Mouse (Mus musculus): ENCODE data around the gene Kctd14. TPM values are rescaled to one million over a fixed set of nuclear protein-coding genes. Genes with fewer than 3 reads are reported as not detected.
A peak's percentile ranks its signal among the peaks of the same experiment; 100 is the strongest.

The Kctd14 gene
- total RNA-seq, 2 experiments from 2014 or later = 4.7 to 5.3 TPM

GRCm38 (mm10) chr7:97452196-97452595 lies 1.1 kb downstream of the Kctd14 start:
- DNase-seq (ENCODE audit: low spot score in 2 of 2) = no peak
- Histone ChIP-seq H3K27ac (peak overlapping the region; percentile 68; the same call in 1 of the 2 replicates), H3K4me3 (no peak overlapping the region)
- TF ChIP-seq CTCF (conservative IDR thresholded peaks at IDR 0.05) = no peak

- TF ChIP-seq CTCF (conservative IDR thresholded peaks at IDR 0.05) = no peak
- H3K27ac ChIP-seq = peak overlapping the region; percentile 68
- H3K4me3 ChIP-seq = peak overlapping the region; percentile 50
- DNase-seq (ENCODE audit: low spot score in 2 of 2) = no peak
Observed at GRCm38 (mm10) chr7:97453141-97453921, 2.2 kb downstream of the Kctd14 start.

GRCm38 (mm10) chr7:97454795-97455194 lies 3.7 kb downstream of the Kctd14 start:
- no peak overlapping the region for H3K27ac ChIP-seq
- DNase-seq (ENCODE audit: low spot score in 2 of 2) = no peak
- no peak for TF ChIP-seq CTCF (conservative IDR thresholded peaks at IDR 0.05)
- no peak overlapping the region for H3K4me3 ChIP-seq

GRCm38 (mm10) chr7:97455577-97455976 lies 4.5 kb downstream of the Kctd14 start:
- Histone ChIP-seq H3K27ac (no peak overlapping the region), H3K4me3 (no peak overlapping the region)
- TF ChIP-seq CTCF (conservative IDR thresholded peaks at IDR 0.05) = no peak
- no peak for DNase-seq (ENCODE audit: low spot score in 2 of 2)

GRCm38 (mm10) chr7:97473001-97473400 lies 21.9 kb downstream of the Kctd14 start:
- TF ChIP-seq CTCF (conservative IDR thresholded peaks at IDR 0.05) = no peak
- Histone ChIP-seq H3K4me3 (no peak overlapping the region), H3K27ac (no peak overlapping the region)
- peak; percentile 64 to 86 for DNase-seq (ENCODE audit: low spot score in 2 of 2)

- no peak overlapping the region for H3K27ac ChIP-seq
- H3K4me3 ChIP-seq = no peak overlapping the region
- TF ChIP-seq CTCF (conservative IDR thresholded peaks at IDR 0.05) = no peak
- no peak for DNase-seq (ENCODE audit: low spot score in 2 of 2)
Observed at GRCm38 (mm10) chr7:97479349-97479748, 28.2 kb downstream of the Kctd14 start.

GRCm38 (mm10) chr7:97480290-97480689 lies 29.2 kb downstream of the Kctd14 start:
- no peak for TF ChIP-seq CTCF (conservative IDR thresholded peaks at IDR 0.05)
- DNase-seq (ENCODE audit: low spot score in 2 of 2) = no peak
- peak overlapping the region; percentile 90 for H3K4me3 ChIP-seq
- H3K27ac ChIP-seq = peak overlapping the region; percentile 77

- peak; percentile 92 to 97 for DNase-seq (ENCODE audit: low spot score in 2 of 2)
- peak; percentile 51 for TF ChIP-seq CTCF (conservative IDR thresholded peaks at IDR 0.05)
- H3K27ac ChIP-seq = peak within 1 kb of the TSS; percentile 84
- H3K4me3 ChIP-seq = peak within 1 kb of the TSS; percentile 90
Observed at GRCm38 (mm10) chr7:97480821-97481339, 29.8 kb downstream of the Kctd14 start, which contains the start of gene Ints4. Ints4 (plus strand) TSS chr7:97480956.

GRCm38 (mm10) chr7:97483378-97483777 lies 32.3 kb downstream of the Kctd14 start:
- no peak for TF ChIP-seq CTCF (conservative IDR thresholded peaks at IDR 0.05)
- no peak for DNase-seq (ENCODE audit: low spot score in 2 of 2)
- H3K4me3 ChIP-seq = no peak overlapping the region
- H3K27ac ChIP-seq = no peak overlapping the region

GRCm38 (mm10) chr7:97491157-97491556 lies 40.0 kb downstream of the Kctd14 start:
- H3K27ac ChIP-seq = no peak overlapping the region
- no peak for TF ChIP-seq CTCF (conservative IDR thresholded peaks at IDR 0.05)
- no peak for DNase-seq (ENCODE audit: low spot score in 2 of 2)
- no peak overlapping the region for H3K4me3 ChIP-seq

GRCm38 (mm10) chr7:97492420-97492819 lies 41.3 kb downstream of the Kctd14 start:
- no peak for TF ChIP-seq CTCF (conservative IDR thresholded peaks at IDR 0.05)
- no peak overlapping the region for H3K4me3 ChIP-seq
- H3K27ac ChIP-seq = no peak overlapping the region
- DNase-seq (ENCODE audit: low spot score in 2 of 2) = no peak

GRCm38 (mm10) chr7:97495052-97495451 lies 43.9 kb downstream of the Kctd14 start:
- DNase-seq (ENCODE audit: low spot score in 2 of 2) = no peak
- no peak overlapping the region for H3K27ac ChIP-seq
- no peak overlapping the region for H3K4me3 ChIP-seq
- no peak for TF ChIP-seq CTCF (conservative IDR thresholded peaks at IDR 0.05)

- DNase-seq (ENCODE audit: low spot score in 2 of 2) = no peak
- H3K27ac ChIP-seq = no peak overlapping the region
- no peak for TF ChIP-seq CTCF (conservative IDR thresholded peaks at IDR 0.05)
- no peak overlapping the region for H3K4me3 ChIP-seq
Observed at GRCm38 (mm10) chr7:97500555-97501209, 49.6 kb downstream of the Kctd14 start.

Other genes with a start within 250 kb of the Kctd14 start
- gene Usp35, start 119.3 kb upstream of the Kctd14 start, total RNA-seq (2021) = 10 to 100 TPM; 14.3 to 14.6 TPM
- 10 to 100 TPM; 13.2 to 14.5 TPM for gene Kctd21, start 119.0 kb upstream of the Kctd14 start, total RNA-seq (2021)
- 10 to 100 TPM; 10.1 to 10.2 TPM for gene Alg8, start 79.7 kb upstream of the Kctd14 start, total RNA-seq (2021)
- 100 to 1,000 TPM; 206 to 221 TPM for gene Ndufc2, start 51.3 kb upstream of the Kctd14 start, total RNA-seq (2021)
- gene Thrsp, start 33.6 kb upstream of the Kctd14 start, total RNA-seq (2021) = 10 to 100 TPM; 40.0 to 40.6 TPM
- gene Ints4, start 29.6 kb downstream of the Kctd14 start, total RNA-seq (2021) = 10 to 100 TPM; 28.1 to 31.9 TPM
- 10 to 100 TPM; 46.5 to 50.2 TPM for gene Aamdc, start 128.2 kb downstream of the Kctd14 start, total RNA-seq (2021)
- 10 to 100 TPM; 46.0 to 50.3 TPM for gene Rsf1, start 128.6 kb downstream of the Kctd14 start, total RNA-seq (2021)
- gene Clns1a, start 245.3 kb downstream of the Kctd14 start, total RNA-seq (2021) = 10 to 100 TPM; 91.0 to 94.3 TPM

All from layer of hippocampus, adult 2 months (tissue).